Comparison of ENCODE assay signal across 20 mouse cellular contexts in the genomic region with DNA sequence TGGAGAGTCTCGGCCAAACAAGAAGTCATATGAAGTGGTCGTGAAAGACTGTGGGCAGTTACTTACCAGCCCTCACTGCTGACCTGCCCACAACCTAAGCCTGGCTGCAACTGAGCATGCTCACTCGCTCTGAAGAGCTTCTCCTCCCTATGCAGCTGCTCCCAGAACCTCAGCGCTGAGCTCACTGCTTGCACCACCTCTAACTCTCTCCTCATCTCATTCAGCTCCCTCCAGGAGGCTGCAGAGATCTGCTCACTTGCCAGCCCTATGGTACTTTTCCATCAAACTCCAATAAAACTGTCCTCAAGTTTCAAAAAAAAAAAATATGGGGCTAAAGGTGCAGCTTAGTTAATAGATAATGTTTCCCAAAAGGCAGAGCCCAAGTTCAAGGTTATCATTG.
DNase-seq lines count a peak whose midpoint lies in the region; ATAC-seq and TF ChIP-seq lines count a peak whose summit lies in the region.
"Had no signal": no experiment of that assay in that cellular context is flagged by ENCODE, and none has a peak within 500 bp of the region (broad histone marks: within the 10 kb centered on the region; RNA-seq: fewer than 3 reads in every experiment).

No protein-coding gene starts in this region.

- DNase-seq in kidney, adult 11 months, result peak; percentile 69
- DNase-seq in lung, postnatal 0 days (ENCODE audit: low spot score), result peak; percentile 44
- DNase-seq in lung, adult 2 months, result no peak
- peak; percentile 58 for DNase-seq in NIH3T3 (ENCODE audit: low read depth)
- peak; percentile 35 for DNase-seq in lung, postnatal 36 days
- DNase-seq: adrenal gland, postnatal 36 days; B cell, adult 2 months; cerebellum, adult 9-11 months; gastrocnemius, postnatal 10 days; heart, adult 2 months; lung, embryonic 14.5 days; right cerebral cortex, postnatal 4 days; thymus, postnatal 36 days had no signal

- no peak overlapping the region; the same call in 1 of the 2 replicates for H3K27ac ChIP-seq in kidney, embryonic 14.5 days (ENCODE audit: low read depth, low read length)
- no peak overlapping the region for H3K27ac ChIP-seq in lung, postnatal 0 days (ENCODE audit: low read length)
- H3K27ac ChIP-seq: embryonic facial prominence, embryonic 15.5 days; forebrain, embryonic 10.5 days; heart, adult 2 months; hindbrain, embryonic 10.5 days; left cerebral cortex, adult 2 months; limb, embryonic 12.5 days had no signal

- no peak overlapping the region for H3K4me2 ChIP-seq in kidney, embryonic 14.5 days (replicated peaks; ENCODE audit: low read depth, low read length)
- H3K4me2 ChIP-seq in lung, postnatal 0 days (replicated peaks; ENCODE audit: low read depth, low read length), result no peak overlapping the region
- H3K4me2 ChIP-seq: embryonic facial prominence, embryonic 15.5 days; limb, embryonic 12.5 days; lung, embryonic 14.5 days had no signal

- no peak overlapping the region for H3K4me3 ChIP-seq in kidney, embryonic 14.5 days (ENCODE audit: low read length)
- H3K4me3 ChIP-seq in lung, postnatal 0 days (ENCODE audit: low read depth, low read length), result no peak overlapping the region
- H3K4me3 ChIP-seq in lung, adult 2 months (replicated peaks; ENCODE audit: extremely low read depth, low read depth, low read length), result no peak overlapping the region
- H3K4me3 ChIP-seq: embryonic facial prominence, embryonic 15.5 days; forebrain, embryonic 10.5 days; heart, adult 2 months; hindbrain, embryonic 10.5 days; left cerebral cortex, adult 2 months; limb, embryonic 12.5 days had no signal

- TF ChIP-seq CTCF in lung, postnatal 0 days (IDR thresholded peaks at IDR 0.05), result no peak
- TF ChIP-seq CTCF in lung, adult 2 months (IDR thresholded peaks at IDR 0.05; ENCODE audit: insufficient read depth, low read length), result no peak

- H3K4me1 ChIP-seq in kidney, embryonic 14.5 days (ENCODE audit: control insufficient read depth, insufficient read depth, low read length), result 0 out of 2 replicates have a peak, but pooled peaks cover 4% of the 10 kb centered on the region
- no peaks in the 10 kb centered on the region for H3K4me1 ChIP-seq in lung, postnatal 0 days (ENCODE audit: insufficient read depth, low read depth, low read length)
- H3K4me1 ChIP-seq in lung, adult 2 months (ENCODE audit: control insufficient read depth, insufficient read depth, low read length), result peaks cover 13% of the 10 kb centered on the region
- H3K4me1 ChIP-seq: embryonic facial prominence, embryonic 15.5 days; forebrain, embryonic 10.5 days; hindbrain, embryonic 10.5 days; limb, embryonic 12.5 days had no signal

- no peak overlapping the region for H3K9ac ChIP-seq in kidney, embryonic 14.5 days (ENCODE audit: low read depth, low read length)
- no peak overlapping the region for H3K9ac ChIP-seq in lung, postnatal 0 days (replicated peaks; ENCODE audit: low read depth)
- H3K9ac ChIP-seq: embryonic facial prominence, embryonic 15.5 days; limb, embryonic 12.5 days; lung, embryonic 14.5 days had no signal

- no peak for ATAC-seq in kidney, embryonic 14.5 days (ENCODE audit: low FRiP score, low TSS enrichment)
- peak; percentile 60 for ATAC-seq in lung, postnatal 0 days
- ATAC-seq in inflammation-experienced regulatory T-cells, adult 6 months, result no peak

- H3K36me3 ChIP-seq in kidney, embryonic 14.5 days (ENCODE audit: control insufficient read depth, insufficient read depth, low read length), result no peaks in the 10 kb centered on the region
- no peaks in the 10 kb centered on the region for H3K36me3 ChIP-seq in lung, postnatal 0 days (ENCODE audit: insufficient read depth, low read length)
- H3K36me3 ChIP-seq: embryonic facial prominence, embryonic 15.5 days; forebrain, embryonic 10.5 days; hindbrain, embryonic 10.5 days; limb, embryonic 12.5 days had no signal

- TF ChIP-seq POLR2A in lung, adult 2 months (IDR thresholded peaks at IDR 0.05; ENCODE audit: borderline replicate concordance, extremely low read depth, low read depth, low read length), result no peak

- TF ChIP-seq EP300 in lung, postnatal 0 days (IDR thresholded peaks at IDR 0.05), result no peak

- H3K9me3 ChIP-seq in kidney, embryonic 14.5 days (ENCODE audit: control insufficient read depth, low read length), result no peaks in the 10 kb centered on the region
- no peaks in the 10 kb centered on the region for H3K9me3 ChIP-seq in lung, postnatal 0 days (ENCODE audit: low read length)
- H3K9me3 ChIP-seq: embryonic facial prominence, embryonic 15.5 days; forebrain, embryonic 10.5 days; hindbrain, embryonic 10.5 days; limb, embryonic 12.5 days had no signal

- WGBS in kidney, embryonic 14.5 days, result 34% methylated on average over 4 of the region's 4 CpGs
- WGBS in lung, postnatal 0 days, result 41% methylated on average over 4 of the region's 4 CpGs
- WGBS in lung, adult 2 months, result 59% methylated on average over 4 of the region's 4 CpGs

- no peaks in the 10 kb centered on the region for H3K27me3 ChIP-seq in kidney, embryonic 14.5 days (ENCODE audit: control insufficient read depth, insufficient read depth, low read length)
- no peaks in the 10 kb centered on the region for H3K27me3 ChIP-seq in lung, postnatal 0 days (replicated peaks; ENCODE audit: insufficient read depth, low read length)
- H3K27me3 ChIP-seq: embryonic facial prominence, embryonic 15.5 days; limb, embryonic 12.5 days had no signal
